Mouse (Mus musculus): ENCODE data around the gene Tex2. TPM values are rescaled to one million over a fixed set of nuclear protein-coding genes. Genes with fewer than 3 reads are reported as not detected.

The Tex2 gene
- polyA plus RNA-seq, 1 experiment, result 33.0 TPM

- Histone ChIP-seq H3K27ac (ENCODE audit: insufficient read depth, low read depth, low read length) (no peak overlapping the region), H3K36me3 (ENCODE audit: control insufficient read depth, insufficient read depth, low read length) (no peaks in the 10 kb centered on the region), H3K27me3 (replicated peaks; ENCODE audit: control insufficient read depth, insufficient read depth, low read length) (no peaks in the 10 kb centered on the region), H3K4me3 (ENCODE audit: insufficient read depth, low read depth, low read length) (no peak overlapping the region), H3K4me1 (ENCODE audit: control insufficient read depth, insufficient read depth, low read length) (peaks cover 10% of the 10 kb centered on the region; the same call in 1 of the 2 replicates)
- WGBS, result 50% methylated on average over 5 of the region's 5 CpGs
- no peak for DNase-seq
- no peak for TF ChIP-seq POLR2A (IDR thresholded peaks at IDR 0.05; ENCODE audit: low read depth, low read length)
- TF ChIP-seq CTCF (conservative IDR thresholded peaks at IDR 0.05; ENCODE audit: insufficient read depth, insufficient read length, low read depth, low read length), result no peak
These were observed 149.4 kb downstream of the Tex2 start for GRCm38 (mm10) chr11:106463845-106464244.

- TF ChIP-seq POLR2A (IDR thresholded peaks at IDR 0.05; ENCODE audit: low read depth, low read length) (no peak), CTCF (conservative IDR thresholded peaks at IDR 0.05; ENCODE audit: insufficient read depth, insufficient read length, low read depth, low read length) (no peak)
- no peak overlapping the region for H3K4me3 ChIP-seq (ENCODE audit: insufficient read depth, low read depth, low read length)
- peak; percentile 21 for DNase-seq
- WGBS, result 54% methylated on average over 3 of the region's 3 CpGs
- H3K27me3 ChIP-seq (replicated peaks; ENCODE audit: control insufficient read depth, insufficient read depth, low read length), result no peaks in the 10 kb centered on the region
- H3K36me3 ChIP-seq (ENCODE audit: control insufficient read depth, insufficient read depth, low read length), result no peaks in the 10 kb centered on the region
- peaks cover 10% of the 10 kb centered on the region; the same call in 1 of the 2 replicates for H3K4me1 ChIP-seq (ENCODE audit: control insufficient read depth, insufficient read depth, low read length)
- H3K27ac ChIP-seq (ENCODE audit: insufficient read depth, low read depth, low read length), result no peak overlapping the region
These were observed 150.9 kb downstream of the Tex2 start for GRCm38 (mm10) chr11:106462309-106462708.

- TF ChIP-seq CTCF (conservative IDR thresholded peaks at IDR 0.05; ENCODE audit: insufficient read depth, insufficient read length, low read depth, low read length) (no peak), POLR2A (IDR thresholded peaks at IDR 0.05; ENCODE audit: low read depth, low read length) (no peak)
- no peaks in the 10 kb centered on the region for H3K27me3 ChIP-seq (replicated peaks; ENCODE audit: control insufficient read depth, insufficient read depth, low read length)
- 88% methylated on average over 5 of the region's 5 CpGs for WGBS
- no peak for DNase-seq
- no peak overlapping the region for H3K4me3 ChIP-seq (ENCODE audit: insufficient read depth, low read depth, low read length)
- peaks cover 10% of the 10 kb centered on the region; the same call in 1 of the 2 replicates for H3K4me1 ChIP-seq (ENCODE audit: control insufficient read depth, insufficient read depth, low read length)
- H3K36me3 ChIP-seq (ENCODE audit: control insufficient read depth, insufficient read depth, low read length), result no peaks in the 10 kb centered on the region
- no peak overlapping the region for H3K27ac ChIP-seq (ENCODE audit: insufficient read depth, low read depth, low read length)
These were observed 151.9 kb downstream of the Tex2 start for GRCm38 (mm10) chr11:106461145-106461932.

- Histone ChIP-seq H3K4me3 (ENCODE audit: insufficient read depth, low read depth, low read length) (no peak overlapping the region), H3K27ac (ENCODE audit: insufficient read depth, low read depth, low read length) (no peak overlapping the region), H3K27me3 (replicated peaks; ENCODE audit: control insufficient read depth, insufficient read depth, low read length) (no peaks in the 10 kb centered on the region), H3K36me3 (ENCODE audit: control insufficient read depth, insufficient read depth, low read length) (no peaks in the 10 kb centered on the region), H3K4me1 (ENCODE audit: control insufficient read depth, insufficient read depth, low read length) (peaks cover 10% of the 10 kb centered on the region; the same call in 1 of the 2 replicates)
- DNase-seq, result no peak
- TF ChIP-seq POLR2A (IDR thresholded peaks at IDR 0.05; ENCODE audit: low read depth, low read length) (no peak), CTCF (conservative IDR thresholded peaks at IDR 0.05; ENCODE audit: insufficient read depth, insufficient read length, low read depth, low read length) (no peak)
- 98% methylated on average over 1 of the region's 1 CpGs for WGBS
These were observed 152.6 kb downstream of the Tex2 start for GRCm38 (mm10) chr11:106460671-106461070.

- no peaks in the 10 kb centered on the region for H3K27me3 ChIP-seq (replicated peaks; ENCODE audit: control insufficient read depth, insufficient read depth, low read length)
- TF ChIP-seq CTCF (conservative IDR thresholded peaks at IDR 0.05; ENCODE audit: insufficient read depth, insufficient read length, low read depth, low read length) (no peak), POLR2A (IDR thresholded peaks at IDR 0.05; ENCODE audit: low read depth, low read length) (no peak)
- 88% methylated on average over 4 of the region's 4 CpGs for WGBS
- H3K36me3 ChIP-seq (ENCODE audit: control insufficient read depth, insufficient read depth, low read length), result no peaks in the 10 kb centered on the region
- no peak overlapping the region for H3K4me3 ChIP-seq (ENCODE audit: insufficient read depth, low read depth, low read length)
- no peak for DNase-seq
- peaks cover 7% of the 10 kb centered on the region; the same call in 1 of the 2 replicates for H3K4me1 ChIP-seq (ENCODE audit: control insufficient read depth, insufficient read depth, low read length)
- H3K27ac ChIP-seq (ENCODE audit: insufficient read depth, low read depth, low read length), result no peak overlapping the region
These were observed 154.7 kb downstream of the Tex2 start for GRCm38 (mm10) chr11:106458540-106458939.

Other genes with a start within 250 kb of the Tex2 start
- 0.12 and 0.58 TPM in 2 replicates for gene Prr29, start 248.0 kb downstream of the Tex2 start, polyA plus RNA-seq (2012; rRNA removed)
- gene Icam2, start 225.3 kb downstream of the Tex2 start, polyA plus RNA-seq (2012; rRNA removed), result 35.0 and 38.1 TPM in 2 replicates
- 12.6 and 15.1 TPM in 2 replicates for gene Ern1, start 125.6 kb downstream of the Tex2 start, polyA plus RNA-seq (2012; rRNA removed)
- gene Pecam1, start 137.2 kb upstream of the Tex2 start, polyA plus RNA-seq (2012; rRNA removed), result 56.8 and 60.4 TPM in 2 replicates
- 0.27 and 0.66 TPM in 2 replicates for gene Milr1, start 137.8 kb upstream of the Tex2 start, polyA plus RNA-seq (2012; rRNA removed)
- 6.3 and 7.2 TPM in 2 replicates for gene Polg2, start 166.1 kb upstream of the Tex2 start, polyA plus RNA-seq (2012; rRNA removed)
- 253 and 261 TPM in 2 replicates for gene Ddx5, start 175.8 kb upstream of the Tex2 start, polyA plus RNA-seq (2012; rRNA removed)
- 2.2 and 3.6 TPM in 2 replicates for gene Cep95, start 175.8 kb upstream of the Tex2 start, polyA plus RNA-seq (2012; rRNA removed)